Mouse (Mus musculus): ENCODE data around the gene Cdt1.
"Not testable (repeated sequence)": the region's sequence is repeated elsewhere in the genome, so short reads cannot be mapped to it uniquely, and the experiment has no call there.

Cdt1 gene

DNA sequence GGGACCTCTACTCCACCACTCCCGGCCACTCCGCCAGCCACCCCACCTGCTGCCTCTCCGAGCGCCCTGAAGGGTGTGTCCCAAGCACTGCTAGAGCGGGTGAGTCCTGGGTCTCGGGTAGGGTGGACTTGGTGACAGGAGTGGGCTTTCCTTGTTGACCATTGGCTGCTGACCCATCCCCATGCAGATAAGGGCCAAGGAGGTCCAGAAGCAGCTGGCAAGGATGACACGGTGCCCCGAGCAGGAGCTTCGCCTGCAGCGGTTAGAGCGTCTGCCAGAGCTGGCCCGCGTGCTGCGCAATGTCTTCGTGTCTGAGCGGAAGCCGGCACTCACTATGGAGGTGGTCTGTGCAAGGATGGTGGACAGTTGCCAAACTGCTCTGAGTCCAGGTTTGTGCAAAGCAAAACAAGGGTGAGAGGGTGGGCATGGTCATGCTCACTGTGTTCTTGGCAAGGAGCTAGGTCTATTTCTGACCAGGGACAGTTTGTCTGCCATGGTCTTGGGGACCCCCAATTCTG lies 4.0 kb downstream of the Cdt1 start:
- in situ Hi-C loops (cut with MboI; ENCODE audit: unreplicated experiment in 2 of 2), result no loop called here

DNA sequence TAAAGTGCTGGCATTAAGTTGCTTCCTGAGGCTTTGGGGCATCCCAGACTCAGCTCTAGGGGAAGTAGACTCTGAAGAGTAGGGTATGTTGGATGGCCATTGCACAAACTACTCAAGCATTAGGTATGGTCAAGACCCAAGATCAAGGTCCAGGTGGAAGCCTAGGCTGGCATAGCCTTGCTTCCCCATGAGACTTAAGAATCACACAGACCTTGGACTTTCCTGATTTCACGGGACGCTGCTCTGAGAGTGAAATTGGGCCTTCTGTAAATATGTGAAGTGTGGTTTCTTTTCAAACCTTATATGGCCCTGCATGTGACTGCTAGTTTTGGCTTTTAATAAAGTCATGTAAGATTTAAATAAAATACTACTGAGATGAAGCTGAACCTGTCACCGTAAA lies 4.9 kb downstream of the Cdt1 start:
- in situ Hi-C loops (cut with MboI; ENCODE audit: unreplicated experiment in 2 of 2), result no loop called here

DNA sequence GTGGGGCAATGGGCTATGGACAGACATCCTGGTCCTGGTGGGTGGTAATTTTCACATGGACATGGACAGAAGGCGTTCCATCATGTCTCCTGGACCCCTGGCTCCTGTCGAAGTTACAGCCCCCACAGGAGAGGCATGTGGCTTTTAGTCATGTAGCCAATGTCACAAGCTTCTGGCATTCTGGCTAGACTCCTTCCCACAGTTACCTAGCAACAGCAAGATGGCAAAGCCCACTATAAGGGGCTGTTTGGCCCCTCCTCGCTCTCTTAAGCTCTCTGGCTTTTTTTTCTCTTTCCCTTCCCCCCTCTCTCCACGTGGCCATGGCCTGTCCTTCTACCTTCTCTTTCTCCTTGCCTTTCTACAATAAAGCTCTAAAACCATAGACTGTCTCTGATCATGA lies 5.4 kb downstream of the Cdt1 start:
- in situ Hi-C loops (cut with MboI; ENCODE audit: unreplicated experiment in 2 of 2), result not testable (repeated sequence)

DNA sequence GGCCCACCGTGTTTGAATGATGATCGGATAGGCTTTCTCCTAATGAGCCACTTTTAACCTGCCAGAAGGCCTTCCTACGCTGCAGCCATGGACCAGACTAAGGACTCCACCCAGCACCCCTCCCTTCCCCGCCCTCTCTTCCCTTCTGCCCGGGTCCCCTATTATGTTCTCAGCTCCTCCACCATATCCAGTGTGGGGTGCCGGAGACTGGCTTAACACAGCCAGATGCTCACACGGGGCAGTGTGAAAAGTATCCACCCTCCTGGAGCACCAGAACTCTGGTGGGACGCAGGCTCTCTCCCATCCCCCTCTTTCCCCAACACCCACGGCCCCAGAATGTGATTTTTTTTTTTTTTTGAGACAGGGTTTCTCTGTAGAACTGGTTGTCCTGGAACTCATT lies 5.8 kb downstream of the Cdt1 start:
- in situ Hi-C loops (cut with MboI; ENCODE audit: unreplicated experiment in 2 of 2), result no loop called here

DNA sequence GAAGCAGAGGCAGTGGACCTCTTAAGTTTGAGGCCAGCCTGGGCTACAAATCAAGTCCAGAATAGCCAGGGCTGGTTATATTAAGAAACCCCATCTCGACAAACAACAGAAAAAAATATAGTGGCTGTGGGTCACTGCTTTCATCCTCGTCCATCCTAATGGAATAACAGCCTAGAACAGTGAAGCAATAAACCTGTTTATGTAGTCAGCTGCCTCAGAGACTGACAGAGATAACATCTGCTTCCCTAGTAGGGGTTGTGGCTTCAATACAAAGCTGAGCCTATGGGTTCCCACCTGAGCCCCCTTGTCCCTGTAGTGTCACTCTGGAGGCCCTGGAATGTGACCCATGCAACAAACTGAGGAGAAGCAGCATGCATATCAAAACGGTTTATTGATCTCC lies 6.4 kb downstream of the Cdt1 start:
- in situ Hi-C loops (cut with MboI; ENCODE audit: unreplicated experiment in 2 of 2), result no loop called here

- in situ Hi-C loops (cut with MboI; ENCODE audit: unreplicated experiment in 2 of 2), result no loop called here
These were observed 6.9 kb downstream of the Cdt1 start for GRCm38 (mm10) chr8:122574667-122575251.

- in situ Hi-C loops (cut with MboI; ENCODE audit: unreplicated experiment in 2 of 2), result no loop called here
These were observed 7.5 kb downstream of the Cdt1 start for GRCm38 (mm10) chr8:122575286-122575685.

DNA sequence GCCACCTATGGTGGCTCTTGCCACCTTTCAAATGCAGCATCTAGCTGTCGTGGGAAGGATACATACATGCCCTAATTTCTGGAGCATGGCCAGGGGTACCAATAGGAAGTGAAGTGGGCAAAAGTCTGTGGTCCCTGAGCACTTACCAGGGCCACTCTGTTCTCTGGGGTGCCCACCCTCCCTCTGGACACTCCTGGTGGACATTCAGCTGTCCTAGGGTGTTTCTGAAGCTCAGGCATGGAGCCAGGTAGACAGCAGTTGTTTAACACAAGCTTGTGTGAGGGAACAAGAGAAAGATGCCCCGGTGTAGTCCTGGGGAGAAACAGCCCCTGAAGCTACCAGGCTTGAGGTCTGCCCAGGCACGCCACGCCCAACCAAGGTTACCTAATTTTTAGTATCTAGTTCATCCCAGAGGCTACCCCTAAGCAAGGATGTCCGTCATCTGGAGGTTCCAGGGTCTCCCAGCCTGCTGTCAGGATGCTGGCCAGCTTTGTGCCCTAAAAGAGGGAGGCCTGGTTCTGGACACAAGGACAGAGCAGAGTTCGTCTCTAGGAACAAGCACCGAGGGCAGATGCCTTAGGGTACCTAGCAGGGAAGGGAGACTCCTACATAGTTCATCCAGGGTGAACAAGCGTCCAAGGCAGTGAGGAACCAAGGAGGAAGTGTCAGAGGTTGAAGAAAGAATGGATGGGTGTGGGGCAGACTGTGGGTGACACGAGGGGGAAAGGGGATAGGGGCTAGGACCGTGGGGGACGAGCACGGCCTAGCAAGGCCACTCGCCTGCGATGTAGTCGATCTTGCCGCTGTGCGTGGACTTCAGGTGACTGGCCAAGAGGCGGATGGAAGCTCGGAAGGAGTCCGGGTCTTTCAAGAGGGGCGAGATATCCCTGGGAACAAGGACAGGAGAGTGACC lies 8.2 kb downstream of the Cdt1 start:
- in situ Hi-C loops (cut with MboI; ENCODE audit: unreplicated experiment in 2 of 2), result no loop called here

- in situ Hi-C loops (cut with MboI; ENCODE audit: unreplicated experiment in 2 of 2), result no loop called here
These were observed 8.8 kb downstream of the Cdt1 start, which contains the start of gene Aprt for GRCm38 (mm10) chr8:122576648-122577022. Aprt (minus strand) TSS chr8:122576909.

DNA sequence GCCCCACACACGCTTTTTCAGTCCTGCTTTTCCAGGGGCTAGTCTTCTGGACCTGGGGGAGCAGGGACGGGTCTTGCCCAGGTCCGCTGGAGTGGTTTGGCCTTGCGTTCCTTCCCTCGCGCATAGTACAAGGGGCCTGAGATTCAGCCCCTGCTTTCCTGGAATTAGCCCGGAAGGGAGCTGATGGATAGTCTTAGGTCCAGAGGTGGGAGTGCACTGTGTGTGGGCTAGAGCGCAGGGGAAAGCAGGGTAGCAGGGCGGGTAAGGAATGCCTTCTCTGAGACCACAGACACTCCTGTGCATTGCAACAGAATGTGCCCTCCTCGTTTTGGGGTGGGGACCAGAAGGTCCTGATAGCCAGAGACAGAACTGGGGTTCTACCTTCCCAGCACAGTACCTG lies 9.3 kb downstream of the Cdt1 start:
- in situ Hi-C loops (cut with MboI; ENCODE audit: unreplicated experiment in 2 of 2), result no loop called here

DNA sequence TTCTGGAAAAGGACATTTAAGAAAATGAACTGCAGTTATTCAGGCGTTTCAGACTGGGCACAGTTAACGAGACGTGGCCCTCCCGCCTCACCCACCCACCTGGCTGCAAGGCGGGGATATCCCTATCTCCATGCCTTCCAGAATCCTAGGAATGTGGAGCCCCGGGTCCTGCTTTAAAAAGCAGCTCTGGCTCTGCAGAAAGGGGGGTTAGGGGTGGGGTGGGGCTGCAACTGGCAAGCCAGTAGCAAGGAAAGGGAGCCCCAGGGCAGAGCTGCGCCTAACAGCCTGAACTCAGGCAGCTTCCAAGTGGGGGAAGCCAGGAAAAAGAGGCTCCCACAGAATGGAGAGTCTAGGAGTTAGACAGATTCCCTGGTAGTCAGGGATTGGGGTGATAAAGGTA lies 11.4 kb downstream of the Cdt1 start:
- in situ Hi-C loops (cut with MboI; ENCODE audit: unreplicated experiment in 2 of 2), result no loop called here

GRCm38 (mm10) chr8:122580926-122581325 lies 13.1 kb downstream of the Cdt1 start:
- in situ Hi-C loops (cut with MboI; ENCODE audit: unreplicated experiment in 2 of 2), result no loop called here

- in situ Hi-C loops (cut with MboI; ENCODE audit: unreplicated experiment in 2 of 2), result no loop called here
These were observed 17.2 kb downstream of the Cdt1 start for GRCm38 (mm10) chr8:122584981-122585380.

DNA sequence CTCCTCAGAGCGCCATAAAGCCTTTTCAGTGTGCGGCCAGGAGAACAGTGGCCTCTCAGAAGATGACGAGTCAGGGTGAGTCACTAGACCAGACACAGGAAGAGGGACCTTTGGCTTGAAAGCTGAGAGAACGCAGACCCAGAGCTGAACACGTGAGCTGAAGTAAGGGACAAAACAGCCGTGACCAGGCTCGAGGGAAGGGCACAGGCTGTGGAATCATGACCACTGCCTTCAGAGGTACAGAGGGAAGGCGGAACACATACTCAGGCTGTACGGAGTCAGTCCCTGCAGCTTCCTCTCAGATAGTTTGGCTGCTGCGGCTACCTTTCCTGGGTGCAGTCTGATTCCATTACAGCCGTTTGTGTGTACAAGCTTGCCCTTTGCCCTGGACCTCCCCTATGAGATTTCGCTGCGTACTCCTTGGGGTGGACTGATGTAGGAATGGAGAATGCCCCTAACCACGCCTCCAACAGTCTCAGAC lies 17.6 kb downstream of the Cdt1 start:
- in situ Hi-C loops (cut with MboI; ENCODE audit: unreplicated experiment in 2 of 2), result no loop called here

DNA sequence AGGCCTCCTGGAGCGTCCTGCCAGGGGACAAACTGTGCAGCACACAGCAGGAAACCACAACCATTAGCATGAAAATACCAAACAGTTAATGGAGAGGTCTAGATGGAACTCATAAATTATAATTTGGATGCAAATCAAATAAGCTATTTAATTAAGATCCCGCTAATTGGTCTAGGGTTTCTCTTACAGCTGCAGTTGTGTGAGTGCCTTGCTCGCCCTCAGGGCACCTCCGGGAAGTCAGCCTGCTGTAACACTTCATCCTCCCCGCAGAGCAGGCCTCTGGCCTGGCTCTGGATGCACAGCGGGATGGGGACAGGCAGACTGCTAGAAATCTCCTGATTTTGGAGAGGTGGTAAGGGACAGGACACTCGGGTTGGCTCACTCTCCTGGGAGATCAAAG lies 18.4 kb downstream of the Cdt1 start:
- in situ Hi-C loops (cut with MboI; ENCODE audit: unreplicated experiment in 2 of 2), result no loop called here

GRCm38 (mm10) chr8:122586749-122587148 lies 18.9 kb downstream of the Cdt1 start:
- in situ Hi-C loops (cut with MboI; ENCODE audit: unreplicated experiment in 2 of 2), result no loop called here

DNA sequence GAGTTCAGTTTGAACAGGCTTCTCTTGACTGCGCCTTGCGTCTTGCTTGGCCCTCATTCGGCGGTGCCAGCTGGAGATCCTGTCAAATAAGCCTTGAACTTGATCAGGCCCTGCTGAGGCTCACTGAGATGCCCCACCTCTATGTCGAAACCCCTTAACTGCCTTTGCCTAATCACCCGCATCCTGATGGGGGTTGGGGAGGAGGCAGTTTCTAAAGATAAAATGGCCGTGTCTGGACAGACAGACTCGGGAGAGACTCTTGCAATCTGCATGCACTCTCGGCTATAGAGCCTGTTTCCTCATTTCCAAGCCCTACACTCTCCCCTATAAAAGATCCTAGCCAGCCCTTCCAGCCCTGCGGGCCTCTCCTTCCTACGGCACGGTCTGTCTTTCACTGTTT lies 25.4 kb downstream of the Cdt1 start:
- in situ Hi-C loops (cut with MboI; ENCODE audit: unreplicated experiment in 2 of 2), result no loop called here

- in situ Hi-C loops (cut with MboI; ENCODE audit: unreplicated experiment in 2 of 2), result no loop called here
These were observed 26.1 kb downstream of the Cdt1 start for GRCm38 (mm10) chr8:122593783-122594507.

- in situ Hi-C loops (cut with MboI; ENCODE audit: unreplicated experiment in 2 of 2), result no loop called here
These were observed 28.2 kb downstream of the Cdt1 start for GRCm38 (mm10) chr8:122596031-122596430.

DNA sequence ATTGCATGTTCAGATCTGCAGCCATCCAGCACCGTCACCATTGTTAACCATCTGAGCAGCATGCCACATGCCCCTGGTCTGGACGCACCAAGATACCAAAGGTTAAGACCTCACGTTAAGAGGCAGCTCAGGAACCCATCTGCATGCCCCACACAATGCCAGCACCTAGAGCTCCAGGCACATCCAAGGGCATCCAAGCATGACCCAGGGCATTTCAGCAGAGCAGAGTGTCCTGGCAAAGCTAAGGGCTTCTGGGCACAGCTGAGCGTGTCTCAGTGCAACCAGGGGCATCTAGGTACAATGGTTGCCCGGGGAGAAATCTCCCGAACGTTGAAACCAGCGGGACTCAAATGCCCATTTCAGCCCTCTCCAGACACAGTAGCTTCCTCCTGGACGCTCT lies 32.9 kb downstream of the Cdt1 start:
- in situ Hi-C loops (cut with MboI; ENCODE audit: unreplicated experiment in 2 of 2), result no loop called here

- in situ Hi-C loops (cut with MboI; ENCODE audit: unreplicated experiment in 2 of 2), result loop anchor here (5.0 kb wide), 1 partner anchor 37 kb away; the partner anchor contains the start of gene Cdt1 (in 2 of the 2)
These were observed 36.8 kb downstream of the Cdt1 start for GRCm38 (mm10) chr8:122604640-122605039.

Measured in v-Abl transformed pro-B cells (cell line).